14 mouse cellular contexts compared by ENCODE assay signal in genomic region chr10:16714065-16714464, GRCm38 (mm10).
"Had no signal": no experiment of that assay in that cellular context is flagged by ENCODE, and none has a peak within 500 bp of the region (broad histone marks: within the 10 kb centered on the region; RNA-seq: fewer than 3 reads in every experiment).

No protein-coding gene starts in this region.

- DNase-seq: kidney, postnatal 10 days; kidney, postnatal 36 days; layer of hippocampus, postnatal 36 days; liver, embryonic 13.5 days; lung, adult 2 months; lung, postnatal 14 days; lung, postnatal 4 days; right cerebral cortex, adult 18-20 months; right cerebral cortex, postnatal 14 days; right cerebral cortex, postnatal 4 days; thymus, adult 2 months; thymus, postnatal 14 days; thymus, postnatal 4 days had no signal

- ATAC-seq: midbrain, embryonic 15.5 days had no signal
